Mouse (Mus musculus): ENCODE data around the gene Nrk. TPM values are rescaled to one million over a fixed set of nuclear protein-coding genes. Genes with fewer than 3 reads are reported as not detected.

Gene Nrk
- total and polyA plus RNA-seq, 2 experiments from 2014 or later: 0.25 to 0.49 TPM

DNA sequence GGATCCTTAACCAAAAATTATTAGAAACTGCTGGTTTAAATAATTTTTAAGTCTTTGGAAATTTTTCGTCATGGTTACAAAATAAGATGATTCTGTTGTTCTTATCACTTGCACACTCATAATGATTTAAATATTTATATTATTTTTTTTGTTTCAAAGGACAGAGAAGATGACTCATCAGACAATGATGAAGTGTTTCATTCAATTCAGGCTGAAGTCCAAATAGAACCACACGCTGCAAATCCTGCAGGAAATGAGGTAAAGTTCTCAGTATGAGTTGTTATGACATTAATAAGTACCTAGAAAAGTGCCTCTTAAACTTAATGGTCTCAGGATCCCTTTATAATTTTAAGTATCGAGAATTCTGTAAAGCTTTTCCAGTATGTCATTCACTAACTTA is 64.3 kb downstream of the Nrk start:
- Histone ChIP-seq H3K27me3 (ENCODE audit: insufficient read depth, low read length) (no peaks in the 10 kb centered on the region), H3K36me3 (ENCODE audit: insufficient read depth, low read length) (no peaks in the 10 kb centered on the region), H3K9ac (replicated peaks; ENCODE audit: low read length, poor library complexity, severe bottlenecking) (no peak overlapping the region), H3K27ac (ENCODE audit: low read depth, low read length) (no peak overlapping the region), H3K4me3 (ENCODE audit: low read depth, low read length) (no peak overlapping the region), H3K4me1 (ENCODE audit: insufficient read depth, low read length) (no peaks in the 10 kb centered on the region), H3K9me3 (ENCODE audit: low read length) (no peaks in the 10 kb centered on the region), H3K4me2 (ENCODE audit: low read depth, low read length, poor library complexity, severe bottlenecking) (no peak overlapping the region)
- no peak for DNase-seq (ENCODE audit: low spot score)
- no peak for ATAC-seq (ENCODE audit: low FRiP score)
- WGBS: 77% methylated on average over 3 of the region's 3 CpGs
- TF ChIP-seq CTCF (IDR thresholded peaks at IDR 0.05): no peak

DNA sequence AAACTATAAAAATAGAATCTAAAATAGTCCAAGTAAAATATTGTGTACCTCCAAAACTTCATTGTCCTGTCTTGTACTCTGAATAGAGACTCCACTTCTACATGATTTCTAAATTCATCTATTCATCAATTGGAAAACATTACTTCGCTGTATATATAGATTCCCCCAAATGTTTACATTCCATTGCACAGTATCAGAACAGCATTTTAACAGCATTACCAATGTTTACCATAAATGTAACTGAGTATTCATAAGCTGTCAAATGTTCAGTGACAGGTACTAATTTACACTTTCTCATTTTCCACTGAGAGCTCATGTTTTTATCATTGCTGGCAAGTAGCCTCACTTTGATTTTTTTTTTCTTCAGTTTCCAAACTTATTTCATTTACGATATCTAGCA is 65.0 kb downstream of the Nrk start:
- Histone ChIP-seq H3K4me1 (ENCODE audit: insufficient read depth, low read length) (no peaks in the 10 kb centered on the region), H3K36me3 (ENCODE audit: insufficient read depth, low read length) (no peaks in the 10 kb centered on the region), H3K4me3 (ENCODE audit: low read depth, low read length) (no peak overlapping the region), H3K27ac (ENCODE audit: low read depth, low read length) (no peak overlapping the region), H3K9me3 (ENCODE audit: low read length) (no peaks in the 10 kb centered on the region), H3K9ac (replicated peaks; ENCODE audit: low read length, poor library complexity, severe bottlenecking) (no peak overlapping the region), H3K4me2 (ENCODE audit: low read depth, low read length, poor library complexity, severe bottlenecking) (no peak overlapping the region), H3K27me3 (ENCODE audit: insufficient read depth, low read length) (no peaks in the 10 kb centered on the region)
- WGBS: 94% methylated on average over 2 of the region's 2 CpGs
- no peak for DNase-seq (ENCODE audit: low spot score)
- no peak for TF ChIP-seq CTCF (IDR thresholded peaks at IDR 0.05)
- no peak for ATAC-seq (ENCODE audit: low FRiP score)

GRCm38 (mm10) chrX:139014524-139014923 is 100.3 kb downstream of the Nrk start:
- Histone ChIP-seq H3K4me1 (ENCODE audit: insufficient read depth, low read length) (no peaks in the 10 kb centered on the region), H3K27me3 (ENCODE audit: insufficient read depth, low read length) (no peaks in the 10 kb centered on the region), H3K36me3 (ENCODE audit: insufficient read depth, low read length) (no peaks in the 10 kb centered on the region), H3K4me2 (ENCODE audit: low read depth, low read length, poor library complexity, severe bottlenecking) (no peak overlapping the region), H3K9me3 (ENCODE audit: low read length) (no peaks in the 10 kb centered on the region), H3K4me3 (ENCODE audit: low read depth, low read length) (no peak overlapping the region), H3K27ac (ENCODE audit: low read depth, low read length) (no peak overlapping the region), H3K9ac (replicated peaks; ENCODE audit: low read length, poor library complexity, severe bottlenecking) (no peak overlapping the region)
- ATAC-seq (ENCODE audit: low FRiP score) (no peak), DNase-seq (ENCODE audit: low spot score) (no peak)
- 55% methylated on average over 3 of the region's 3 CpGs for WGBS
- no peak for TF ChIP-seq CTCF (IDR thresholded peaks at IDR 0.05)

DNA sequence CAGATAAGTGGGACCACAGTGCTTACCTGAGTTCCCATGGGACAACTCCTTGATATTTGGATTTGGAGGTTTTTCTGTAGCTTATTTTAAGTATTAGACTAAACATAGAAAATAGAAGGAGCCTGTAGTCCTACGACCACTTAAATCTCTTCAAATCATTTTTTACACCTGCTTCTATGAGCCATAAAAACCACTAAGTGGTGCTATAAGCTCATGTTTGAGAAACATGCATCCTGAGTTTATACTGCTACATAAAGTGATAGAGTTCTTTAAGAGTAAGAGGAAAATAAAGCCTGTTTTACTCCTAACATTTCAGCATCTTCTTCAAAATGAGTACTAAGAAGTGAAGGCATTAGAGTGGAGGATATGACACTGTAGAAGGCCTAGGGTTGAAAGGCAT is 102.3 kb downstream of the Nrk start:
- peak; percentile 68 for TF ChIP-seq CTCF (IDR thresholded peaks at IDR 0.05)
- H3K27me3 ChIP-seq (ENCODE audit: insufficient read depth, low read length): no peaks in the 10 kb centered on the region
- H3K4me1 ChIP-seq (ENCODE audit: insufficient read depth, low read length): no peaks in the 10 kb centered on the region
- ATAC-seq (ENCODE audit: low FRiP score) (no peak), DNase-seq (ENCODE audit: low spot score) (peak; percentile 35)
- no peaks in the 10 kb centered on the region for H3K9me3 ChIP-seq (ENCODE audit: low read length)
- H3K36me3 ChIP-seq (ENCODE audit: insufficient read depth, low read length): no peaks in the 10 kb centered on the region
- H3K4me3 ChIP-seq (ENCODE audit: low read depth, low read length): no peak overlapping the region
- no peak overlapping the region for H3K9ac ChIP-seq (replicated peaks; ENCODE audit: low read length, poor library complexity, severe bottlenecking)
- WGBS: 41% methylated on average over 1 of the region's 1 CpGs
- no peak overlapping the region for H3K4me2 ChIP-seq (ENCODE audit: low read depth, low read length, poor library complexity, severe bottlenecking)
- H3K27ac ChIP-seq (ENCODE audit: low read depth, low read length): no peak overlapping the region

DNA sequence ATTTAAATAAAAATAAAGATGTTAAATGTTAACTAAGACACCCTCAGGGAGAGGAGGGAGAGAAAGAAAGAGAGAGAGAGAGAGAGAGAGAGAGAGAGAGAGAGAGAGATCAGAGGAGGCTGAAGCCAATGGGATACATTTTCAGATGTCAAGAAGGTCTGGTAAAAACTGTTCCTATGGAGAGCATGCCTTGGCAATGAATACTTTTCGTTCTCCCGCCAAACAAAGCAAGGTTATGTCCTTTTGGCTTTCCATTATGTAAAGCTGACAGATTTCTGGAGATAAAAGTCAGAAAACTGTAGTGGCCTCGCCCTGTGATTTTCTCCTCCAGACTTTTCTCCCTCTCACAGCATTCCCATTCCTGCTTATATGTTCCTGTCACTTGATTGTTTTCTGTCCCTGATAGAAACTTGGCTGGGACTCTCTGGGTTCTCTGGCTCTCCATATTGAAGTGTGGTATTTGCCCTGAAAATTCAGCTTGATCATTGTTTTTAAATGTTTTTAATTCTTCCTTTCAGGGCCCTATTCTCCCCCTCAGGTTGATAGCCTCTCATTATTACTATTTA is 112.4 kb downstream of the Nrk start:
- Histone ChIP-seq H3K9me3 (ENCODE audit: low read length) (no peaks in the 10 kb centered on the region), H3K4me1 (ENCODE audit: insufficient read depth, low read length) (no peaks in the 10 kb centered on the region), H3K4me2 (ENCODE audit: low read depth, low read length, poor library complexity, severe bottlenecking) (no peak overlapping the region), H3K27me3 (ENCODE audit: insufficient read depth, low read length) (peaks cover 3% of the 10 kb centered on the region; the same call in 1 of the 2 replicates), H3K4me3 (ENCODE audit: low read depth, low read length) (no peak overlapping the region), H3K27ac (ENCODE audit: low read depth, low read length) (no peak overlapping the region), H3K9ac (replicated peaks; ENCODE audit: low read length, poor library complexity, severe bottlenecking) (no peak overlapping the region), H3K36me3 (ENCODE audit: insufficient read depth, low read length) (no peaks in the 10 kb centered on the region)
- TF ChIP-seq CTCF (IDR thresholded peaks at IDR 0.05): no peak
- ATAC-seq (ENCODE audit: low FRiP score) (no peak), DNase-seq (ENCODE audit: low spot score) (no peak)
- 56% methylated on average over 3 of the region's 3 CpGs for WGBS

- Histone ChIP-seq H3K9ac (replicated peaks; ENCODE audit: low read length, poor library complexity, severe bottlenecking) (no peak overlapping the region), H3K27ac (ENCODE audit: low read depth, low read length) (no peak overlapping the region), H3K27me3 (ENCODE audit: insufficient read depth, low read length) (peaks cover 3% of the 10 kb centered on the region; the same call in 1 of the 2 replicates), H3K9me3 (ENCODE audit: low read length) (no peaks in the 10 kb centered on the region), H3K4me1 (ENCODE audit: insufficient read depth, low read length) (no peaks in the 10 kb centered on the region), H3K4me3 (ENCODE audit: low read depth, low read length) (no peak overlapping the region), H3K36me3 (ENCODE audit: insufficient read depth, low read length) (no peaks in the 10 kb centered on the region), H3K4me2 (ENCODE audit: low read depth, low read length, poor library complexity, severe bottlenecking) (no peak overlapping the region)
- DNase-seq (ENCODE audit: low spot score) (peak; percentile 31), ATAC-seq (ENCODE audit: low FRiP score) (no peak)
- no peak for TF ChIP-seq CTCF (IDR thresholded peaks at IDR 0.05)
- WGBS: 75% methylated on average over 5 of the region's 5 CpGs
Observed at GRCm38 (mm10) chrX:139027296-139027695, 113.1 kb downstream of the Nrk start.

Measured in midbrain, postnatal 0 days (tissue).